Mouse (Mus musculus): Measurements from ENCODE around the gene Hmgb1. TPM values are rescaled to one million over a fixed set of nuclear protein-coding genes. Genes with fewer than 3 reads are reported as not detected.

The Hmgb1 gene
- polyA plus RNA-seq (2012; rRNA removed), result 30.2 and 35.8 TPM in 2 replicates

DNA sequence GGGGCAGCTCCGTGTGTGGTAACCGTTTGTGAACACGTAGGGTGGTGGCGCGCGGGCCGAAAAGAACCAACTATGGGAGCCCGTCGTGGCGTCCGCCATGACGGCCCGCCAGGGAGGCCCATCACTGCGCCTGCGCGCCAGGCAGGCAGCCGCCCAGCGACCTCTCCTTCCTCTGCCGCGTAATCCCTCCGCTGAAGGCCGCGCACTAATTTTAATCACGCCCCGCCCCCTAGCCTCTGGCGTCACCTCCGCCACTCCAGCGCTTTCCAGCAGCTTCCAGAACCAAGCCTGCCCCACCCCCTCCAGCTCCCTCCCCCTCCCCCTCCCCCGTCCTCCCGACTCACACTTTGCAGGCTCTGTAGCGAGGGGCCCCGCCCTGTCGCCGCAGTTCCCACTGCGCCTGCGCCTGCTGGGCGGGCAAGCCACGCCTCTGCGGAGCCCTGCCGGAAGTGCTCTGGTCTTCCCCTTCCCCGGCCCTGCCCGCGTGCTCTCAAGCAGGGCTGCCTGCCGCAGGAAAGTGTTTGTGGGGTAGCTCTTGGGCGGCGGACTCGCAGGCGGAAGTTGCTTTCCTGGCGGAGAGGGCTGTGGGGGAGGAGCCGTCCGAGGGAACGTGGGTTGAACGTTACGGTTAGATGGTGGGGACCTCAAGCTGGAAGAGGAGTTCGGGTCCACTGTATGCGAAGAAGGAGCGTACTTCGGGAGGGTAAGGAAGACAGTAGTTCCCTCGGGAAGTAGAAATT is at the start of gene Hmgb1, which contains the start of gene Uspl1:
Gene Hmgb1, minus strand, starts transcription at position 386 of the 740 bp plus-strand sequence.
Gene Uspl1, plus strand, starts transcription at position 247 of the 740 bp plus-strand sequence.
- DNase-seq (ENCODE audit: low read depth, low spot score), result peak; percentile 88
- 1% methylated on average over 59 of the region's 59 CpGs for WGBS

DNA sequence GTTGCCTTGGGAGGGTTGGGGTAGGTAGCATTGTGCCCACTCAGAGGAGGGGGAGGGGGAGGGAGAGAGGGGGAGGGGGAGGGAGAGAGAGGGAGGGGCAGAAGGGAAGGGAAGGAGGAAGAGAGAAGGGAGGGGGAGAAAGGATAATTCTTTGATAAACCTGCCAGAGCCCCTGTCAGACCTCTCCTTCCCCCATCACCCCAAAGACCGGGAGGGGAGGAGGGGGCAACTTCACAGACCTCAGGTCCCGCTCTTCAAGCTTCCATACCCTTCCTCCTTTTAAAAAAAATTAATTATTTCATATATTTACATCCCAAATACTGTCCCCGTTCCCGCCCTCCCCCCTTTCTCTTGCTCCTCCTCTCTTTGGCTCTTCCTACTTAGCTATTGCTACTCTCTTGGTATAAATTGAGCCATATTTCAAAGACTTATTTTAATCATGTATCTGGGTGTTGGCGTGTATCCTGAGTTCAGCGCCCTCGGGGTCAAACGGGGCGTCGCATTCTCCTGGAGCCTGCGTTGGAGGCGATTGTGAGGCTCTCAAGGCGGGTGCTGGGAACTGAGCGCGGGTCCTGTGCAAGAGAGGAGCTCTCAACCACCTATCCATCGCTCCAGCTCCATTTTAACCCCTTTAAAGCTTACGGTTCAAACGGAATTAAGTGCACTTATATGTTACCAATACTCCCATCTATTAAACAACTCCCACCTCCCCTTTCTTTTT is 45.5 kb upstream of the Hmgb1 start:
- WGBS, result 87% methylated on average over 18 of the region's 18 CpGs
- no peak for DNase-seq (ENCODE audit: low read depth, low spot score)

DNA sequence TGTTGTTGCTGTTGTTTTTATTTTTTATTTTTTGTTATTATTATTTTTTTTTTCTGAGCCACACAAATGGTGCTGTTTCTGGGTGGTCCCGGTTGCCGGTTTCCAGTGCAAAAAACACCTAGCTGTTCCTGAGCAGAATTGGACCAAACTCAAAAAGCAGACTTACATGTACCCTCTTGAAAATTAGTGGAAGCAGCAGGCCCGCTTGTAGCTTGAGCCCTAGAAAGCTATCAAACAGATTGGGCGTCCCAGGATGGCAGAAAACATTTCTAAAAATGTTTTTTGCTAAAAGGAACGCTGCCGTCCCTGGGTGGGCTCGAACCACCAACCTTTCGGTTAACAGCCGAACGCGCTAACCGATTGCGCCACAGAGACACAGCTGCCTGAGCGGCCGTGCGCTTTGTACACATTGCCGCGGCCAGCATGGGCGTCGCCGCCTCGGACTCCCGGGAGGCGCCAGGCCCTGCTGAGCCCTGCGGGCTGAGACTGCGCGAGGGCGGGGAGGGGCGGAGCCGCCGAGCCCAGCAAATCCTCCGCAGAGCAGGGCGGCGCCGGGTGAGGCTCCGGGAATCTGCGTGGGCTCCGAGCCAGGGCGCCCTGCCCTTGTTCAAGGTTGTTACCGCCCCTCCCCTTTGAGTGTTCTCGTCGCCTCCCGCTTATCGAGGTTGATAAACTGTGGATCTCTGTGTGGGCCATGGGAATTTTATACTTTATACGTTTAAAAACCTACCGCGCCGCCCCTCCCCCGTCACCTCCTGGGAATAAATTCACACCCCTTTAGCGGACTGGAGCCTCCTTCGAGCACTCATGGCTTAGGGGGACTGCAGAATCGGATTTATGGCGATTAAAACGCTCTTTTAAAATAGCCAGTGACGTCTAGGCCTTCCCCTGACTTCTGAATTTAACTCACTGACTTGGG is 44.7 kb upstream of the Hmgb1 start:
- WGBS, result 2% methylated on average over 55 of the region's 55 CpGs
- DNase-seq (ENCODE audit: low read depth, low spot score), result peak; percentile 82

DNA sequence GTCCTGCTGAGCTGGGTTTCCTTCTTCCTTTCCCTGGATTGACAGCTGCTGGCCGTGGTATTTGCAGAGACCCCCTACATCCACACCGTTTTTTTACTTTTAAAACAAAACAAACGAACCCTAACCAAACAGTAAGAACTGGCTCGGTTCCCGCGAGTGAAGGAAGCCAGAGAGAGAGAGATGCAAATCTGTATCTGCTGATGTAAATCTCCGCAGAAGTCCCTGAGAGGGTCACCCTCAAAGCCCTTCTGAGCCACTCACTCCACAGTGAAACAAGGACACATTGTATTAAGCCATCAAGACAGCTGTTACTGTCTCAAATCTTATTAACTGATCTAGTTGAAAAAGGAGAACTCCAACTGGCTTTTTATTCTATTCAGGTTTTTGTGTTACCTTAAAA is 40.4 kb upstream of the Hmgb1 start:
- no peak for DNase-seq (ENCODE audit: low read depth, low spot score)
- 22% methylated on average over 7 of the region's 7 CpGs for WGBS

DNA sequence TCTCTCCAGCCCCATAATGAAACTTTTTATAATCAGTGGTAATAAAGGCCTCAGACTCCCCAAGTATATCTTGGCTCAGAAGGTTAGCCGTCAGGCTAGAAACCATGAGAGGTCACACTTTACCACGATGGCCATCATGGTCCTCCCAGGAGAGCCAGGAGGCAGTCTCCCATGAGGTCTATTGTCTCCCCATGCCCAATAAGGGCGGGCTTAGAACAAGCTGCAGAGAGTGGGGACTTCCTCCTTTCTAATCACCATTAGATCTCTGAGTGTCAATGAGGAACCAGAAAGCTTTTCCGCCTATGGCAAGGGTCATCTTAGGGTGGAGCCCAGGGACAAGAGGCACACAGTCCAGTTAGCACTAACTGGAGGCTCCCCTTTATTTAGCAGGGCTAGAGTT is 37.1 kb upstream of the Hmgb1 start:
- WGBS, result 79% methylated on average over 4 of the region's 4 CpGs

DNA sequence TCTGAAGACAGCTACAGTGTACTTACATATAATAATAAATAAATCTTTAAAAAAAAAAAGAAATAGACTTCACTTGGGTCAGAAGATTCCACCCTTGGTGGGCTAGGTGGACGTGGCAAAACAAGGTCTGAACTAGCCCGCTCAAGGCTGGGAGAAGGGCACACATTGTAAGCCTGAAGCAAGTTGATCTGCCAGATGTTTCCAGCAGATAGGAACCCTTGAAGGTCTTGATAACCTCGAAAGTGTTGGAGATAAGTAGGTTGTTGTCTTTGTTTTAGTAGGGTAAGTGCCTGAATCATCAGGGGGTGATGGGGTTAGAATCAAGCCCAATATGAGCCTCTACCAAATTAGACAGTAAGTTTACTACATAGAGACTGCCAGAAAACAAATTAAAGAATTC is 35.2 kb upstream of the Hmgb1 start:
- 71% methylated on average over 3 of the region's 3 CpGs for WGBS
- DNase-seq (ENCODE audit: low read depth, low spot score), result no peak

More for the DNA sequence above, 37.1 kb upstream of the Hmgb1 start:
- no peak for DNase-seq (ENCODE audit: low read depth, low spot score)

DNA sequence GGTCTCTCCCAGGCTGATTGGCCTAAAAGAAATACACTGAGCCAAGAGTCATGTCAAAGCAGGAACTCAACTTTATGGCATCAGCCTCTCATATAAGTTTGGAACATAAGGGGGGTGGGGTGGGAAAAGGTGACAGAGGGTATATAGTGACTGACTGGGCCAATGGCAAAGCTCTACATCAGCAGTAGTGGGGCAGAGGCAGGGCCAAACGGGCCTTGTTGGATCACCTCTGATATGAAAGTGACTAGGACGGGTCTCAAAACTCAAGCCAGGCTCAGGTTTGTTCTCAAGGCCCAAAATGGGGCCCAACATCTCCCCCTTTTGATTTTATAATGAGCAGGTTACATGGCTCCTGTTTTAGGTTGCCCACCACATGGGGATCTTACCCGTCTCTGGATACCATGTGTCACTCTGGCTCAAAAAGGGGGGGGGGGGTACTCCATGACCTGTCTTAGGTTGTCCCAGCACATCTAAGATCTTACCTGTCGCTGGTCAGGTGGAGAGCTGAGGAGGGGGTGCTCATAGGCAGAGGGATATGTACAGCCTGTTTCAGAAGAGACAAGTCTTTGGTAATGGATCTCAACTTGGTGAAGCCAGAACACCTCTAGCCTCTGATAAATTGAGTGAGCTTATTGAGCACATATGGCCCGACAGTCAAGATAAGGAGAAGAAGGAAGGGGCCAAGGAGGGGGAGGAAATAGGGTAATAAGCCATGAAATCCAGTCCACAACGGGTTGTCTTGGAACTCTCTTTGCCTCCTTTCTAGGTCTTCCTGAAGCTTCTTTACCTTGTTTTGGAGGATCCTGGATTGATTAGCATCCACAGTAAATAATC is 33.5 kb upstream of the Hmgb1 start:
- no peak for DNase-seq (ENCODE audit: low read depth, low spot score)
- WGBS, result 72% methylated on average over 6 of the region's 6 CpGs

DNA sequence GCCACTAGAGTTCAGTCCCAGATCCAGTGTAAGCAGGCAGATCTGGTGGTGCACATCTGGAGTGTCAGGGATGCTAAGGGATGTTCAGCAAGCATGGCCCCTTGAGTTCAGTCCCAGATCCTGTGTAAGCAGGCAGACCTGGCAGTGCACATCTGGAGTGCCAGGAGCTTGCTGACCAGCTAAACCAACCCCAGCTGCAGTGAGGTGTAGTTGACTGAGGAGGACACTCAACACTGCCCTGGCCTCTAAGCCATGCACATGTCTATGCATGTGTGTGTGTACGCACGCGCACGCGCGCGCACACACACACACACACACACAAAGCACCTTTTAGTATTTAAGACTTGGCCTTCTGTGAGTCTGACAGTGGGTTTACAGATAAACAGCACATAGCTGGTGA is 31.3 kb upstream of the Hmgb1 start:
- WGBS, result 99% methylated on average over 7 of the region's 7 CpGs
- DNase-seq (ENCODE audit: low read depth, low spot score), result no peak

DNA sequence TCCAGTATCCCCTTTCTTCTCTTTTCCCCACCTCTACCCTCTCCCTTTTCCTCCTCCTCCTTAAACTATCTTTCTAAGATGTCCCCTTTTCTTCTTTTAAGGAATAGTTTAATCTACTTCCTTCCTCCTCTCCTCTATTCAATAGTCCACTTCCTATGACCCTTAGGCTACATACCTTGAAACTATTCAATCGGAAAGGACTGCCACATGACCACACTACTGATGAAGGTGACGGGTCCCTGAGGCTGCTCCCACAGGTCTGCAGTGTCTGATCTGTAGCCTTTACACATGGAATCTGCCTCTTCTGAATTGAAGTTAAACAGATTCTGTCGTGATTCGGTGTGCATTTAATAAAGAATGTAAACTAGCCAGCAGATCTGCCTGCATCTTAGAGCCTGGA is 28.5 kb upstream of the Hmgb1 start:
- DNase-seq (ENCODE audit: low read depth, low spot score), result no peak
- whole genome bisulfite sequencing, result 76% methylated on average over 4 of the region's 4 CpGs

DNA sequence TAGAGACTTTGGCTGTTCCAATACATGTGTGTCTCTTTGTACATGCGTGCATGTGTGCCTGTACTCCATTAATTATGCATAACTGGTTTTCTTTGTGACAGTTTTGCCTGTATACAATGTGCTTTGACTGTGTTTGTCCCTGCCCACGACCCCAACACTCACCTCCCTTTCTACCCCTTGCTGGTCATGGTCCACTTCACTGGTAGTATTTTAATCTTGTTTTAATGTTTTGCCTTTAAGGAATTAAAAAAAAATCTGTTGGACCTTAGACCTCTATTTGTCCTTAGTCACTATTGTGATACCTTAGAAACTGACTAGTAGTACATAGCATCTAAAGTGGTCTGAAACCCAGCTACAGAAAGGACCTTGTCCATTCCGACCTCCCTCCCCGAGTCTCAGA is 26.8 kb upstream of the Hmgb1 start:
- no peak for DNase-seq (ENCODE audit: low read depth, low spot score)
- WGBS, result 93% methylated on average over 4 of the region's 4 CpGs

DNA sequence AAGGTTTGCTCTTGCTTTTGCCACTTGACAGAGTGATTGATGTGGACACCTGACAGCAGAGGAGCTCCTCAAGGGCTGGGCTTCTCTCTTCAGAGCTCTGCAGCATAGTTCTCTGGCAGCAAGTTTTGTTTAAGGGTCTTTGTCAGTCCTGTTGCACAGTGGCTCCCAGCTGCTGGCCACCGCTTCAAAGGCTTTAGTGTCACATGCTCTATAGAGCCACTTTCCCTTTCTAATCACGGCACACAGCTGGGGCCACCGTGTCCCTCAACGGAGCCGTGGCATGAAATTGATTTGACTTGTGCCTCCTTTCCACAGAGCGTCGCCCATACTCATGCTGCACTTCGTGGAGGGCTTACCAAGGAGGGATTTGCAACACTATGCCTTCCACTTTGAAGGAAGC is 25.0 kb upstream of the Hmgb1 start:
- DNase-seq (ENCODE audit: low read depth, low spot score), result no peak
- WGBS, result 94% methylated on average over 8 of the region's 8 CpGs

DNA sequence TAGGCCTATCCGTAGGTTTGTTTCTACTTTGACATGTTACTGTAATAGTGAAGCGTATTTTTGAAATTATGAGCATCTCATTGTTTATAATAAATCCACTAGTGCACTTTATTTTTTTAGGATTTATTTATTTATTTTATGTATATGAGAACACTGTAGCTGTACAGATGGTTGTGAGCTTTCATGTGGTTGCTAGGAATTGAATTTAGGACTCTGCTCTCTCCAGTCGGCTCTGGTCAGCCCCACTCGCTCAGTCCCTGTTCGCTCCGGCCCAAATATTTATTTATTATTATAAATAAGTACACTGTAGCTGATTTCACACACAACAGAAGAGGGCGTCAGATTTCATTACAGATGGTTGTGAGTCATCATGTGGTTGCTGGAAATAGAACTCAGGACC is 24.5 kb upstream of the Hmgb1 start:
- DNase-seq (ENCODE audit: low read depth, low spot score), result no peak
- 85% methylated on average over 7 of the region's 7 CpGs for WGBS

DNA sequence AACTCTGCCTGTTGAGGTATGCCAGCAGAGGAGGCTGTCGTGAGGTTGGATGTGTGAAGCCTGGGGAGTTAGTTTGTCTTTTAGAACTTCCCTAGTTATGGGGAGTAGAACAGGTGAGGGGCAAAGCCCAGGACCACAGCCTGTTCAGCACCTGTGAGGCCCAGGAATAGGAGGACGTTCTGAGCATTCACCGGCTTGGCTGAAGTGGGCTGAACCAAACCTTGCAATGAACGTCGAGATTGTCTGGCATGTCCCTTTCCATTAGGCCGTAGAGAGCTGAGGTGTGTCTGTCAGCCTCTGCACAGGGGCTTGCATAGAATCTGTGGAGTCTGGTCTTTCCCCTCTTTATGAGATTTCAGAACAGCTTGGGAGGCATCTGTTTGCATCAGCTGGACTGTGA is 23.4 kb upstream of the Hmgb1 start:
- DNase-seq (ENCODE audit: low read depth, low spot score), result no peak
- 82% methylated on average over 6 of the region's 6 CpGs for WGBS

DNA sequence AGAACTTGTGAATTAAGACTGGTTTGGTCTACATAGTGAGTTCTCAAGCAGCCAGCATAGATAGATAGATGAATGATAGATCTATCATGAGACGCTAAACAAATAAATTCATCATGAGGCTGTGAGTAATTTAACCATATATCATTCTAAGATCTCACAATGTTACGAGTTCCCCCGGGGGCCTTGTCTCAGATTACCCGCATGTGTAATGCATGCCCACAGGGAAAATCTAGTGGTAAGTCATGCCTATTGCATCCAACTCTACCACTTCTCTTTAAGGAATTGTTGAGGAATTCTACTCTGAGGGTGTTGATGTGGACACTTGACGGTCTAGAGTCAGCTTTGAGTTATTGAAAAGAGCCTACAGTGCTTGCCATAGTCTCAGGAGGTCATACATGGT is 22.0 kb upstream of the Hmgb1 start:
- WGBS, result 89% methylated on average over 5 of the region's 5 CpGs

DNA sequence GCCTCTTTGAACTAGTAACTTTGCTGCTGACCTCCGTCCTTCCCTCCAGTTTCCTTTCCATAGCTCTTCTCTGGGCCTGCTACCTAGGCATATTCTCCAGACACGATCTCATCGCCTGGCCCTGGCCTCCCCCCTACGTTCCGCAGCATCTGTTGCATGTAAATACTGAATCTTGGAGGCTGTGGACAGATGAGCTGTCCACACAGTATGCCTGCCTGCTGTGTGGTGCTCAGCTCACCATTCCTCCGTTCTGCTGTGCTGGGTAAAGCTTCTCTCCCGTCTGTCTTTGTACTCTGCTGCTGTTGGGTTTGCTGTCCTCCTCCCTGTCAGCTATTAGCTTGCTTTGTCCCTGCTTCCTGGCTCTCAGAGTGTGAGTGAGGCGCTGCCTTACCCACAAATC is 21.0 kb upstream of the Hmgb1 start:
- WGBS, result 90% methylated on average over 8 of the region's 8 CpGs
- DNase-seq (ENCODE audit: low read depth, low spot score), result no peak

More for the DNA sequence above, 22.0 kb upstream of the Hmgb1 start:
- no peak for DNase-seq (ENCODE audit: low read depth, low spot score)

DNA sequence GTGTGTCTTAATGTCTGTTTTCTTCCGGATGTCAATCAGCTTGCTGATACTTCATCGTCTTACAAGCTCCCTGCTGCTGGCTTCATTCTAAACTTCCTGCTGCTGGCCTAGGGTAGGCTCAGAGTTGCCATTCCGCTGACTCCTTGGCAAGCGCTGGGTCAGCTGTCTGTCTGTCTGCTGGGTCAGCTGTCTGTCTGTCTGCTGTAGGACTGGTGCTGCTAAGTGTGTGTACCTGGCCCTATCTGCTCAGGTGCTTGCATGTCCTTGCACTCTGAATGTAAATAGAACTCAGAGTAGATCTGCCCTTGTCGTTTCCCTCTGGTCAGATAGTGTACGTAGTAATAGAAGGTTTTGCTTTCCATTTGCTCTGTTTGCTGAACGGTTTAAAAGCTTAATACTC is 20.5 kb upstream of the Hmgb1 start:
- DNase-seq (ENCODE audit: low read depth, low spot score), result no peak
- WGBS, result 81% methylated on average over 7 of the region's 7 CpGs

DNA sequence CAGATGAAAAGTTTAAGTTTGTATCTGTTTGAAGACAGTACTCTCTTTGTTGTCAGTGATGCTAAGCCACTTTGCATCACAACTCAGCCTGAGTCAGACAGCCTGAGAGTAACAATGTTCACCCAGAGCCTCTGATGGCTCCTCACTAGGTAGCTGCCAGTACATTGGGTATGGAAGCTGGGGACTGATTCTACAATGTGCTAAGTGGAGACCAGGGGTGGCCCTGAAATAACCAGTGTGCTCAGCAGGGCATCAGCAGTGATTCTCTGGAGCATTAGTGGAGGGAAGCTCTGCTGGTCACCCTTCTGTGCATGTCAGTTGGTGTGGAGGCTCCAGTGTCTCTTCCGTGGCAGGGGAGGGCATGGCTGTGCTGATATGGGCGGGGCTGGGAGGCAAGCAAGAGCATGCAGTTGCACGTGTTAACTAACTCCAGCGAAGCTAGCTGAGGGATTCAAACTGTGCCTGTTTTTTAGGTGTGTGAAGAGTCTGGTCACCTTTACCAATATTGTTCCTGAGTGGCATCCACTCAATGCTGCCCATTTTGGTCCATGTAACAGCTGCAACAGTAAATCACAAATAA is 19.6 kb upstream of the Hmgb1 start:
- DNase-seq (ENCODE audit: low read depth, low spot score), result no peak
- 73% methylated on average over 4 of the region's 4 CpGs for WGBS

DNA sequence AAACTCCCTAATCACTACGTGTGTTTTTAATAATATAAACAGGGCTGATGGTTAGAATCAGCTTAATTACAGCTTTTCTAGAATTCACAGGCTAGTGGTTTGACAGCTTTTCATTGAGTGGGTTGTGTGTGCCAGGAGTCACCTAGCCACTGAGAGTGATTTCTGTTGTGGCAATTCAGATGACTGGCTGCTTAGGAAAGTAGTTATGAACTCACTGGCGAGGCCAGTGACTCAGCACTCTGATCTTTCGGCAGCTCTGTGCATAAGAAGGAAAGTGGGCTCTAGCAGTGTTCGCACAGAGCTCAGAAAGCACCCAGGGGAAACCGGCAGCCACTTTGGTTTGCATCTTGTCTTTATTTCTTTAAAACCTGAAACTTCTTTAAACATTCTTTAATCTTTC is 18.7 kb upstream of the Hmgb1 start:
- WGBS, result 69% methylated on average over 5 of the region's 5 CpGs
- no peak for DNase-seq (ENCODE audit: low read depth, low spot score)

DNA sequence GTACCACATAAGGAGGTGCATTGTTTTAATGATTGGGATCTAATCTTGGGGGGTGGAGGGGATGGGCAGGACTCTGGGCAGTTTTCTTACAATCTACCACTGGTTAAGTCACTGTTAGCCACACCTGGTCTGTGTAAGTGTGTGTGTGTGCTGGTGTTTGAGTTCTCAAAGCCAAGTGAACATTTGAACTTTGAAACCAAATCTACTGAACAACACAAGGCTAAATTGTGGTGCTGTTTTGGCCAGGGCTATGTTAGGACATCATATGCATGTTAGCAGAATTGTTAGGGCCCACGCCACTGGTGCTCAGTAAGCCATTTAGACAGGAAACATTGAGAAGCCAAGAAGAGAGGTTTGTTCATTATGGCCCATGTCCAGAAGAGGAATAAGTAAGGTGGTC is 14.5 kb upstream of the Hmgb1 start:
- 63% methylated on average over 1 of the region's 1 CpGs for WGBS
- no peak for DNase-seq (ENCODE audit: low read depth, low spot score)
